In the genomic region with DNA sequence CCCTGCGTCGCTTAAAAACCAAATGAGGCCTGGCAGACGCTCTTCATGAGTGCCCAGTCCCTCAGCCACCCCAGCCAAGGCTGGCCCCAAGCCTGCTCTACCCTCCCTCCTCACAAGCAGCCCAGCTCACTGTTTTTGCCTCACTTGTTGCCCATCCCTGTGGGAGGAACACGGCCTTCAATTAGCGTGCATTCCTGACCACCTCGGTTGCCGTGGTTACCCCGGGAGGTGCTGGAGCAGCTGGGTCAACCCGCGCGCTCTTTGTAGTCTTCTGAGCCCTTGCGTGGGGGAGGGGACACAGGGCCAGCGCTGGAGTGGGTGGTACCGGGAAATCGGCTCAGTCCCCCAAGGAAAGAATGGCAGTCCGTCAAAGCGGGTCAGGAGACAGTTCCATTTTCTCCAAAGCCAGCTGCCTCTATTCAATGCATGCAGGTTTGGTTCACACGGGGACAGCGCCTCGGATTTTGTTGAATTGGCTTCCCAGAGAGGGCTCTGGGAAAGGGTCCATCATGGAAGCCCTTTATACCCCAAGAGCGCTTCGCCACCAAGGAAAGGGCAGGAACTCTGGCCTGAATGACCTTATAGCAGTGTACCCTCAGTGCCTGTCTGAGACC, we compare ENCODE assay signal across 8 mouse cellular contexts. TPM values are rescaled to one million over a fixed set of nuclear protein-coding genes. Genes with fewer than 3 reads are reported as not detected.
DNase-seq lines count a peak whose midpoint lies in the region; ATAC-seq and TF ChIP-seq lines count a peak whose summit lies in the region.

No protein-coding gene starts in this region.

- ATAC-seq in kidney, postnatal 0 days (replicated peaks; ENCODE audit: low FRiP score, low read depth), result peak; percentile 95
- no peak for ATAC-seq in liver, embryonic 13.5 days (ENCODE audit: low read depth)

- no peak for TF ChIP-seq CTCF in kidney, postnatal 0 days (IDR thresholded peaks at IDR 0.05; ENCODE audit: low read depth)

- H3K9me3 ChIP-seq in kidney, postnatal 0 days (replicated peaks; ENCODE audit: low read length), result no peaks in the 10 kb centered on the region
- H3K9me3 ChIP-seq in liver, embryonic 13.5 days (replicated peaks), result no peaks in the 10 kb centered on the region

- no peaks in the 10 kb centered on the region for H3K36me3 ChIP-seq in kidney, postnatal 0 days (ENCODE audit: insufficient read depth, low read length)
- H3K36me3 ChIP-seq in liver, embryonic 13.5 days, result no peaks in the 10 kb centered on the region

- no peak overlapping the region for H3K9ac ChIP-seq in kidney, postnatal 0 days (ENCODE audit: low read depth, low read length)
- no peak overlapping the region for H3K9ac ChIP-seq in liver, embryonic 13.5 days

- no peaks in the 10 kb centered on the region for H3K27me3 ChIP-seq in kidney, postnatal 0 days (ENCODE audit: insufficient read depth, low read length)
- H3K27me3 ChIP-seq in liver, embryonic 13.5 days, result peaks cover 13% of the 10 kb centered on the region

- H3K4me1 ChIP-seq in kidney, postnatal 0 days (replicated peaks; ENCODE audit: insufficient read depth, low read length), result peaks cover 8% of the 10 kb centered on the region; the same call in 1 of the 2 replicates
- no peaks in the 10 kb centered on the region for H3K4me1 ChIP-seq in liver, embryonic 13.5 days (replicated peaks)

- no peak overlapping the region for H3K27ac ChIP-seq in kidney, postnatal 0 days
- H3K27ac ChIP-seq in liver, embryonic 13.5 days, result no peak overlapping the region

- 7% methylated on average over 22 of the region's 22 CpGs for WGBS in kidney, postnatal 0 days
- 14% methylated on average over 22 of the region's 22 CpGs for WGBS in liver, embryonic 13.5 days (ENCODE audit: insufficient replicate concordance)

- H3K4me2 ChIP-seq in kidney, postnatal 0 days (ENCODE audit: low read length), result peak overlapping the region; percentile 54
- H3K4me2 ChIP-seq in liver, embryonic 13.5 days, result peak overlapping the region; percentile 19; the same call in 1 of the 2 replicates

- H3K4me3 ChIP-seq in kidney, postnatal 0 days (replicated peaks; ENCODE audit: low read depth, low read length), result peak overlapping the region; percentile 12; the same call in 1 of the 2 replicates
- H3K4me3 ChIP-seq in liver, embryonic 13.5 days (replicated peaks), result no peak overlapping the region

- DNase-seq in adrenal gland, adult 2 months, result peak; percentile 41
- DNase-seq in adrenal gland, postnatal 4 days (ENCODE audit: low spot score in 2 of 2), result no peak
- DNase-seq in cerebellum, adult 8-10 months, result peak; percentile 12
- peak; percentile 81 to 86 for DNase-seq in frontal cortex, postnatal 10 days (ENCODE audit: low spot score in 2 of 2)
- peak; percentile 77 for DNase-seq in kidney, postnatal 0 days (ENCODE audit: low spot score)
- DNase-seq in liver, embryonic 13.5 days, result no peak
- DNase-seq in ovary, postnatal 10 days (ENCODE audit: low spot score), result peak; percentile 21
- no peak for DNase-seq in c-Kit-positive CD71-positive TER-119-positive erythroid progenitor cells, embryonic 14.5 days (ENCODE audit: low spot score)

RNA-seq across cellular contexts. Expression of gene Ildr2, which starts 28.8 kb away (rescaled TPM):
- total RNA-seq in adrenal gland, adult 2 months (2021), result 10 to 100 TPM in 1 of 2 experiments, 1 to 10 TPM in 1; 3.1 to 11.2 TPM
- polyA plus RNA-seq in adrenal gland, adult 2 months (2012; rRNA removed), result 2.0 and 3.6 TPM in 2 replicates
- 1 to 10 TPM; 3.9 to 7.8 TPM for total RNA-seq in adrenal gland, postnatal 4 days (2021)
- polyA plus RNA-seq in kidney, postnatal 0 days (2015; fragmentation: Nextera tagmentation; extraction: Ambion mirVana), result 3.1 and 3.2 TPM in 2 replicates
- polyA plus RNA-seq in liver, embryonic 13.5 days (2015; fragmentation: Nextera tagmentation; extraction: Ambion mirVana), result 0.02 and 0.10 TPM in 2 replicates

RNA-seq across cellular contexts. Expression of gene Mael, which starts 44.2 kb away (rescaled TPM):
- not detected for total RNA-seq in adrenal gland, adult 2 months (2021)
- polyA plus RNA-seq in adrenal gland, adult 2 months (2012; rRNA removed), result not detected in 2 replicates
- not detected for total RNA-seq in adrenal gland, postnatal 4 days (2021)
- polyA plus RNA-seq in kidney, postnatal 0 days (2015; fragmentation: Nextera tagmentation; extraction: Ambion mirVana), result not detected in 2 replicates
- not detected in 2 replicates for polyA plus RNA-seq in liver, embryonic 13.5 days (2015; fragmentation: Nextera tagmentation; extraction: Ambion mirVana)

Comparison
In these comparisons a context has a peak if more than half of its experiments do, and no peak if none do; other contexts are left out.
1. DNase-seq: peak in adrenal gland, adult 2 months (single experiment), cerebellum, adult 8-10 months (single experiment), frontal cortex, postnatal 10 days (2 of 2), kidney, postnatal 0 days (single experiment) and ovary, postnatal 10 days (single experiment); none in adrenal gland, postnatal 4 days (0 of 2), liver, embryonic 13.5 days (single experiment) and c-Kit-positive CD71-positive TER-119-positive erythroid progenitor cells, embryonic 14.5 days (single experiment).